Mouse (Mus musculus): ENCODE results near the gene Fcho1. TPM values are rescaled to one million over a fixed set of nuclear protein-coding genes. Genes with fewer than 3 reads are reported as not detected.
"Not testable (repeated sequence)": the region's sequence is repeated elsewhere in the genome, so short reads cannot be mapped to it uniquely, and the experiment has no call there.

Gene Fcho1
- polyA plus RNA-seq, 1 experiment from 2014 or later, result 5.8 TPM

DNA sequence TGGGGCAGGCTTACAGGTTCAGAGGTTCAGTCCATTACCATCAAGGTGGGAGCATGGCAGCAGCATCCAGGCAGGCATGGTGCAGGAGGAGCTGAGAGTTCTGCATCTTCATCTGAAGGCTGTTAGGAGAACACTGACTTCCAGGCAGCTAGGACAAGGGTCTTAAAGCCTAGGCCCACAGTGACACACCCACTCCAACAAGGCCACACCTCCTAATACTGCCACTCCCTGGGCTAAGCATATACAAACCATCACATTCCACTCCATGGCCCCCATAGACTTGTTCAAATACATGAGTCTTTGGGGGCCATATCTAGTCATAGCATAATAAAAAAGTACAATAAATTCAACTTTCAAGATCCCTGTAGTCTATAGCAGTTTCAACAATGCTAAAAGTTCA lies 22.1 kb downstream of the Fcho1 start:
- H3K4me3 ChIP-seq (ENCODE audit: inconsistent target); H3K27ac ChIP-seq; H3K36me3 ChIP-seq (ENCODE audit: inconsistent target); H3K79me2 ChIP-seq (ENCODE audit: inconsistent target): not testable (repeated sequence)

DNA sequence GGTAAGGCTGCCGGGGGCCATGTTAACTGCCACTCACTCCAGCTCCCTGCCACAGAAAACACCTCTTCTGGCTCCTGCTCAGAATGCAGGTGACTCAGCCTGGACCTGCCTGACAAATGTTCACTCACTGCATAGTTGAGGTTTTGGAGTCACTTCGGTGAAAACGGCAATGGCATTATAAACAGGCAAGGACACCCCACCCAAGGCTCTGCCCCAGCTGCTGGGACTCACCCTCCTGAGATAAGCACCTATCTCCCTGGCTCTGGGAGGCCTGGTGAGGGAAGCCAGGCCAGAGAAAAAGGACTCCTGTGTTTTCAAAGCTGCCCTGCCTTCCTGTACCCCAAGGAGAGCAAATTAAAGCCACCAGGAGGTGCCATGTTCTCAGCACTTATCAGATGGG lies 22.6 kb downstream of the Fcho1 start:
- Histone ChIP-seq H3K79me2 (ENCODE audit: inconsistent target) (no peaks in the 10 kb centered on the region), H3K27ac (no peak overlapping the region), H3K36me3 (ENCODE audit: inconsistent target) (no peaks in the 10 kb centered on the region), H3K4me3 (ENCODE audit: inconsistent target) (no peak overlapping the region)
- WGBS (ENCODE audit: missing documents), result 65% methylated on average over 3 of the region's 3 CpGs

DNA sequence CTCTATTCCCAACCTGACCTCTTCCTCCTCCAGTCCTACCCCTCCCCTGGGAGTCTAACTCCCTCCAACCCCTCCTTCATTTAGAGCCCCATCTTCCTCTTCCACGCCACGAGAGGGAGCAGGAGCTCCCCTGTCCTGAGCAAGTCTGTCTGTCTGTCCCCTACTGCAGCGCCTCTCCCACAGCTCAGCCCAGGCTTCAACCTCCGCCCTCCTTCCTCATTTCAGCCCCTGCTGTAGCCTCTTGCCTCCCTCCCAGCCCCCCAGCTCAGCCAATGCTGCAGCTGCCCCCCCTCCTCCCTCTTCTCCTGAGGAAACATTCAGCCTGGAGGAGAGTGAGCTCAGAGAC lies 23.5 kb downstream of the Fcho1 start:
- WGBS (ENCODE audit: missing documents), result 6% methylated on average over 4 of the region's 4 CpGs
- Histone ChIP-seq H3K27ac (no peak overlapping the region), H3K36me3 (ENCODE audit: inconsistent target) (no peaks in the 10 kb centered on the region), H3K79me2 (ENCODE audit: inconsistent target) (no peaks in the 10 kb centered on the region), H3K4me3 (ENCODE audit: inconsistent target) (peak overlapping the region; percentile 84; the same call in 1 of the 2 replicates)

DNA sequence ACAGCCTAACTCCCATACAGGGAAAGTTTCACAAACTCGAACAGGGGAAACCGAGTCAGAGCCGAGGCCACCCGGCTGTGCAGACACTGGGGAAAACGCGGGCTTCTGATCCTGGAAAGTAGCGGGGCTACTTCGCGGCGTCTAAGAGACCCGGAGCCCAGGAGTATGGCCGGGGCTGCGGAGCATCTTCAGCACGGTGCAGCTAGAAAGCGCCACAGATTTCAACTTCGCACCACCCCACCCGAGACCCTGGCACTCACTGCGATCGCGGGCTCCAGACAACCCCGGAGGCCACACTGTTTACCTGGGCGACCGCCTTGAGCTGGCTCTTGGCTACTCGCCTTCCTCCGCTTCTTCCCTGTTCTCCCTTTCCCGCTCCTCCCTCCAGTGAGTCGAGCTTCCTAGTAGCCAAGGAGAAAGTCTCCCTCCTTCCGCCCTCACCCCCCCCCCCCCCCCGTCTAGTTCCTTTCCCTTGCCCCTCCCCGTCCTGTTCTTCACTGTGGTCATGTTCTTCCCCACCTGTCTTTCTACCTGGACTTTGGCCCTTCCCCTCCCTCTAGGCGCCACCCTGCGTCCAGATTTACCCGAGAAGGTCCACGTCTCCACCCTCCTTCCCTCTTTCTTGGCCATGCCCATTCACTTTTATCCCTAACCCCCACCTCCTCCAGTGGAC lies 24.0 kb downstream of the Fcho1 start, which contains the start of gene B3gnt3:
TSS of gene B3gnt3 (minus strand) at position 376 of the 673 bp plus-strand sequence.
- peak within 1 kb of the TSS; percentile 84 for H3K4me3 ChIP-seq (ENCODE audit: inconsistent target)
- no peaks in the 10 kb centered on the region for H3K79me2 ChIP-seq (ENCODE audit: inconsistent target)
- H3K27ac ChIP-seq, result peak within 1 kb of the TSS; percentile 21; the same call in 1 of the 2 replicates
- WGBS (ENCODE audit: missing documents), result 3% methylated on average over 26 of the region's 34 CpGs
- H3K36me3 ChIP-seq (ENCODE audit: inconsistent target), result no peaks in the 10 kb centered on the region

DNA sequence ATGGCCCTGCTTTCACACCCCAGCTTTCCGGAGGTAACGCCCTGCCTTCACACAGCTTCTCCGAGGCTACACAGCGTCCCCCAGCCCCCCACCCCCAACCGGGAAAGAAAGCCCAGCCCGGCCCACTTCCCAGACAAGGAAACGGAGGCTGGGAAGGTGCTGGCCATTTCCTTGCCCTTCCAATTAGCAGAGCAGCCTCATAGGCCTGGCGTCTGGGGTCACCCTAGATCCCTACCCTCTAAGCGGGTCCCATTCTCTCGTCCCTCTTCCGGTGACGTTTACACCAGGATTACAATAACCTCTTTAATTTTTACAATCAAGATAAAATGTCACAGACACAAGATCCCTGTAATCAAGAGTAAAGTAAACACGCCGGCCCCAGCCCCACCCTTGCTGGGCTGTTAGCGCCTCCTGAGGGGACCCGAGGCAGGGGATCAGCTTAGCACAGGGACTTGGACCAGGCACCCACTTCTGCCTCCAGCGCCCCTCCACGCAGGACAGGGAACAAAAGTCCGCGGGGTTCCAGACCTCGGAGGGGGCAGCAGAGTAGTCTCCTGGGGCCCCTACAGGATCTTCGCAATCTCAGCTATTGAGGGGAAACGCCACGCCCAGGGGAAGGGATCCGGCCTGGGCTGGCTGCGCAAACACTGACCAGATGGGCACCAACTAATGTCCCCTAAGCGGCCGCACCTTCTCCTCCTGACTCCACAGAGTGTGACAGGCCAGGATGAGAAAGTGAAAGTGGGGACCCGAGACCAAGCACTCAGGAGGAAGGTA lies 24.8 kb downstream of the Fcho1 start:
- Histone ChIP-seq H3K4me3 (ENCODE audit: inconsistent target) (peak overlapping the region; percentile 84), H3K79me2 (ENCODE audit: inconsistent target) (no peaks in the 10 kb centered on the region), H3K36me3 (ENCODE audit: inconsistent target) (no peaks in the 10 kb centered on the region), H3K27ac (0 out of 2 replicates have a peak overlapping the region, but pooled peaks have one; percentile 21)
- WGBS (ENCODE audit: missing documents), result 29% methylated on average over 27 of the region's 29 CpGs

DNA sequence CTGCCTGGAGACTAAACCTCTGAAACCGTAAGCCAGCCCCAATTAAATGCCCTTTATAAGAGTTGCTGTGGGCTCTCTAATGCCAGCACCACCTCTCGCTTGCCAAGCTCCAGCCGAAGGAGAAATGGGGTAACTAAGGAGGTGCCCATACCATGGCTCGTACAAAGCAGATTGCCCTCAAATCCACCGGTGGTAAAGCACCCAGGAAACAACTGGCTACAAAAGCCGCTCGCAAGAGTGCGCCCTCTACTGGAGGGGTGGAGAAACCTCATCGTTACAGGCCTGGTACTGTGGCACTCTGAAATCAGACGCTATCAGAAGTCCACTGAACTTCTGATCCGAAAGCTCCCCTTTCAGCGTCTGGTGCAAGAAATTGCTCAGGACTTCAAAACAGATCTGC lies 30.1 kb downstream of the Fcho1 start:
- not testable (repeated sequence) for H3K27ac ChIP-seq; H3K4me3 ChIP-seq (ENCODE audit: inconsistent target); H3K79me2 ChIP-seq (ENCODE audit: inconsistent target); H3K36me3 ChIP-seq (ENCODE audit: inconsistent target)
- 77% methylated on average over 12 of the region's 12 CpGs for WGBS (ENCODE audit: missing documents)

DNA sequence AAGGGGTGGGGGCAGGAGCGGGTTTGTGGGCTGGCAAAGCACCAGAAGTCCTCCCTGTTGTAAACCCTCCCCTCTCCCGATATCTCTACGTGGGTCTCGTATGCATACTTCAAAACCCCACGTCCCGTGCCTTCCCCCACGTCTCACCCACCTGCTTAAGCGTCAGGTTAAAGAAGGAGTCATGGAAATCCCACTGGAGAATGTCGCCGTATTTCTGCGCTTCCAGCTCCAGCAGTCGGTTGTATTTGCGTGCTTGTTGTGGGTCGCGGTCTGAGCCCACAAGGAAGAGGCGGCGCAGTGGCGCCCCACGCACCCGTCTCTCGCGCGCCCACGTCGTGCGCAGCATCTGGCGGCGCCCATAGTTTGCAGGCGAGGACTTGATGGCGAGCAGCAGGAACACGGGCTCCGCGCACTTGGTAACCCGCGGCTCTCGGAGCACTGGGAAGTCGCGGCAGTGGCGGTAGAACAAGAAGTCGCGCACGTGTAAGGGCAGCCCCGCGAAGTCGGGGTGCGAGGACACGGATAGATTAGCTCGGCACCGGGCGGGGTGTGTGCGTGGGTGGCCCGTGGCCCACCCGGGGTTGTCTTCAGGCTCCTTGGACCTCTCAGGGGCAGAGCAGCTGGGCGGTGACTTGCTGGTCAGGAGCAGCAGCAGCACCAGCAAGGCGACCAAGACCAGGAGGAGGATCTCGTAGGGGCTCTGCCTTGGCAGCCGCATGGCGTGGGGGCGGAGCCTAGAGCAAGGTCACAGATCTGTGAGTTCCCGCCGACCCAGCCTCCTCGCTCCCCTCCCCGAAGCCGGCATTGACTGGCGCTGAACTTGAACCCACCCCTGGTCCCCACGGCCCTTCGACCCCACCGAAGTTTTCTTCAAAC lies 32.1 kb downstream of the Fcho1 start:
- Histone ChIP-seq H3K4me3 (ENCODE audit: inconsistent target) (no peak overlapping the region), H3K36me3 (ENCODE audit: inconsistent target) (peaks cover 4% of the 10 kb centered on the region; the same call in 1 of the 2 replicates), H3K27ac (no peak overlapping the region), H3K79me2 (ENCODE audit: inconsistent target) (no peaks in the 10 kb centered on the region)
- WGBS (ENCODE audit: missing documents), result 22% methylated on average over 64 of the region's 68 CpGs

DNA sequence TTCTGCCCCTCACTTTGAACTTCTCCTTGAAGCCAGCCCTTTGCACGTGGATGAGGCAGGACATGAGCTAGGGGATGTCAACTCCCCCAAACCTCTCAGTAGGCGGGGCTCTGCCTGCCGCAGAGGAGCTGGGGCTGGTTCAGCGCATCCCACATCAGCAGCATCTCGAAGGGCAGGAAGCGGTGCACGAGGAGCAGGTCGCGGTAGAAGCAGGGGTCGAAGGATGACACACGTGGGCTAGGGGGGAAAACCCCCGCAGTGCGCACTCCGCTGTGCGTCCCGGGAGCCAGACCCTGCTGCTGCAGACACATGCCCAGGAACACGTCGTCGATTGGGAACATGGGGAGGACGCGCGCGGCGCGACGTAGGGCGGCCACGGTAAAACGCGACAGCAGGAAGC lies 33.0 kb downstream of the Fcho1 start:
- Histone ChIP-seq H3K27ac (no peak overlapping the region), H3K4me3 (ENCODE audit: inconsistent target) (no peak overlapping the region), H3K36me3 (ENCODE audit: inconsistent target) (peaks cover 4% of the 10 kb centered on the region; the same call in 1 of the 2 replicates), H3K79me2 (ENCODE audit: inconsistent target) (no peaks in the 10 kb centered on the region)
- WGBS (ENCODE audit: missing documents), result 19% methylated on average over 30 of the region's 30 CpGs

DNA sequence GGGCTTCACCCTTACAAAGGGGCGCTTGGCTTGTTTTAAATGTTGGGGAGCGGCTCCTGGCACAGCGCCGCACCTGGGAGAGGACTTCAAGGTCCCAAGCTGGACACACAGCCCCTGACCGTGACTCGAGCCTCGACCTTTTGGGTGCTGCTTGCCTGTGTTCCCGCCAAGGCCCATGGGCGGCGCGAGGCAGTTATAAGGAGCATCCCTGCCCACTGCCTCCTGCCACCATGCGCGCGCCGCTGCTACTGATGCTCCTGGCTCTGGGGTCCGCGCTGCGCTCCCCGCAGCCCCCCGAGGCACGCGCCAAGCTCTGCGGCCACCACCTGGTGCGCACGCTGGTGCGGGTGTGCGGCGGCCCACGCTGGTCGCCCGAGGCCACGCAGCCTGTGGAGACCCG lies 36.5 kb downstream of the Fcho1 start, which contains the start of gene Insl3:
TSS of gene Insl3 (plus strand) at position 187 of the 400 bp plus-strand sequence.
- 76% methylated on average over 28 of the region's 33 CpGs for WGBS (ENCODE audit: missing documents)
- Histone ChIP-seq H3K4me3 (ENCODE audit: inconsistent target) (no peak within 1 kb of the TSS), H3K79me2 (ENCODE audit: inconsistent target) (no peaks in the 10 kb centered on the region), H3K27ac (no peak within 1 kb of the TSS), H3K36me3 (ENCODE audit: inconsistent target) (peaks cover 10% of the 10 kb centered on the region; the same call in 1 of the 2 replicates)

DNA sequence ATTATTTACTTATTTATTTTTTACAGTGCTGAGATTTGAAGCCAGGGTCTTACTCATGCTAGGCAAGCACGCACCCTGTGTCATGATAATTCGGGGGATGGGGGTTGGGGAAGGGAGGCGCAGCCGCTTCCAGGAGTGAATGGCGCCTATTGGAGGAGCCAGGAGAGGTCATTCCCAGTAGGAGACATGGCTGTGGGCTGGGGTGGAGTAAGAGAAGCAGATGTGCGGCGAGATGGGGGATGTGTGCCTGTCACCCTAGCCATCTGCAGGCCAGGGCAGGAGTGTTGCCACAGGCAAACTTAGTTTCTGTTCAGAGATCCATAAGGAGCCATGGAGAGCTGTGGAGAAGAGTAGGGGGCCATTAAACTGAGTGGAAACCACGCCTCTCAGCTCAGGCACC lies 37.9 kb downstream of the Fcho1 start:
- H3K27ac ChIP-seq, result no peak overlapping the region
- H3K36me3 ChIP-seq (ENCODE audit: inconsistent target), result peaks cover 14% of the 10 kb centered on the region; the same call in 1 of the 2 replicates
- no peaks in the 10 kb centered on the region for H3K79me2 ChIP-seq (ENCODE audit: inconsistent target)
- 94% methylated on average over 8 of the region's 8 CpGs for WGBS (ENCODE audit: missing documents)
- no peak overlapping the region for H3K4me3 ChIP-seq (ENCODE audit: inconsistent target)

DNA sequence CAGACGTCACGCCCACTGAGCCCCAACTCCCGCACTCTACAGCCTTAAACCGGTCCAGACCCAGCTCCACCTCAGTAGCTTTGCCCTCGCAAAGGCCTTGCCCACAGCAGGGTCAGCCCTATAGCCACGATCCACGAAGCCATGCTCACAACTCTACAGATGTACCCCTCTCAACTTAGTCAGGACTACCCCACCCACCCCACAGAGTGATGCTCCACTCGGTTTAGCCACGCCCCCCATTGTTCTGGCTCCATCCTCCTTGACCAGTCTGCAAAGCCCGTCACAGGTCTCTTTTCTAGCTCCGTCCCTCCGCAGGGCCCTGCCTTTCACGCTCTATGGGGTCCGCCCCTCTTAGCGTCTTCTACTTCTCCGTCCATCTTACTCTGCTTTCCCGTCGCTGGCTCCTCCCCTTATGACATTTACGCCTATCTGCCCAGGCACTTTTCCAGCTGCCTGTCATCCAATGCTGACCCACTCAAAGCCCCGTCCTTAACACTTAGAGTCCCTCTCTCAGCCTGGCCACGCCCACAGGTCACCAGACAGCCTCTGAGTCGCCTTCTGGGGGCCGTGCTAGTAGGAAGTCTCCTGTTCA lies 39.3 kb downstream of the Fcho1 start:
- 91% methylated on average over 23 of the region's 23 CpGs for WGBS (ENCODE audit: missing documents)
- H3K4me3 ChIP-seq (ENCODE audit: inconsistent target), result no peak overlapping the region
- H3K27ac ChIP-seq, result no peak overlapping the region
- H3K79me2 ChIP-seq (ENCODE audit: inconsistent target), result no peaks in the 10 kb centered on the region
- peaks cover 23% of the 10 kb centered on the region; the same call in 1 of the 2 replicates for H3K36me3 ChIP-seq (ENCODE audit: inconsistent target)

DNA sequence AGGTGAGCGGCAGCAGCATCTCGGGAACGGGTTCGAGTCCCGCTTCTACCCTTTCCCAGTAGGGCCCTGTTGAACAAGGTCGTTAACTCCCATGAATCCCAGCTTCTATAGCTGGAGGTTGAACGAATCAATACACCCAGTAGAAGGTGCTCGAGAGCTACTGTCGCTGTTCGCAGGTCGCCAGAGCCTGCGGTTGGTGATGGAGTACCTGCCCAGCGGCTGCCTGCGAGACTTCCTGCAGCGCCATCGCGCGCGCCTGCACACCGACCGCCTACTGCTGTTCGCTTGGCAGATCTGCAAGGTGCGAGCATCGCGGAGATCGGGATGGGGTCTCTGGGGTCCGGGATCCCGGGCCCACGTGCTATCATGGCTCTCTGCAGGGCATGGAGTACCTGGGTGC lies 39.9 kb downstream of the Fcho1 start:
- 98% methylated on average over 13 of the region's 29 CpGs for WGBS (ENCODE audit: missing documents)
- no peak overlapping the region for H3K4me3 ChIP-seq (ENCODE audit: inconsistent target)
- peaks cover 28% of the 10 kb centered on the region; the same call in 1 of the 2 replicates for H3K36me3 ChIP-seq (ENCODE audit: inconsistent target)
- H3K27ac ChIP-seq, result no peak overlapping the region
- no peaks in the 10 kb centered on the region for H3K79me2 ChIP-seq (ENCODE audit: inconsistent target)

DNA sequence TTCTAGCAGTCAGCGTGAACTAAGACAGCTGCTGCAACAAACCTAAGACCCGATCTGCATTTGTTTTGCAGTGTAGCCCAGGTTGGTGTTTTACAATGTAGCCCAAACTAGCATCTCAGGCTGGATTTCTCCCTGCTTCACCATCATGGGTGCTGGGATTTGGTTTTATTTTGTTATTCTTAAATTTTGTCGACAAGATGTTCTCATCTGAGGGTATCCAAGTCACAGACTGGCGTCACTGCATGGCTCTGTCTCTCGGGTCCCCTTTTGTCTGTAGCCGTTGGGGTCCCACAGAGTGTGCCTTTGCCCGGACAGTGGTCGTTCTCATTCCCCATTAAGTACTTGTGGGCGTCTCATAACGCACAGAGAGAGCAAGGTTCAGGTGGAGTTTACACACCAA lies 40.8 kb downstream of the Fcho1 start:
- 85% methylated on average over 10 of the region's 10 CpGs for WGBS (ENCODE audit: missing documents)
- Histone ChIP-seq H3K79me2 (ENCODE audit: inconsistent target) (no peaks in the 10 kb centered on the region), H3K27ac (no peak overlapping the region), H3K36me3 (ENCODE audit: inconsistent target) (peaks cover 34% of the 10 kb centered on the region; the same call in 1 of the 2 replicates), H3K4me3 (ENCODE audit: inconsistent target) (no peak overlapping the region)

DNA sequence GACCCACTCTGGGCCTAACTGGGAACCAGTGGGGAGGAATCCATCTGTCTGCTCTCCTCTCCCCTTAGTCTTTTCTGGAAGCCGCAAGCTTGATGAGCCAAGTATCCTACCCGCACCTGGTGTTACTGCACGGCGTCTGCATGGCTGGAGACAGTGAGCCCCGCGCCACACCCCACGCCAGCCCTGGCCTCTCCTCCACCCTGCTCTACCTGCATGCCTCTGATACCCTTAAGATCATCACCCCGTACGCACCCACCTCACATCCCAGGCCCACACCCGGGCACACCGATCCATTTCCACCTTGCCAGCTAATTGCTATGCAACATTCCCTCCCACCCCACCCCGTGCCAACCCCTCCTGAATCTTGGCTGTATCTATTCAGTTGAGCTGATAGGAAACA lies 42.7 kb downstream of the Fcho1 start:
- H3K4me3 ChIP-seq (ENCODE audit: inconsistent target), result no peak overlapping the region
- peaks cover 34% of the 10 kb centered on the region; the same call in 1 of the 2 replicates for H3K36me3 ChIP-seq (ENCODE audit: inconsistent target)
- WGBS (ENCODE audit: missing documents), result 96% methylated on average over 11 of the region's 12 CpGs
- no peaks in the 10 kb centered on the region; the same call in 1 of the 2 replicates for H3K79me2 ChIP-seq (ENCODE audit: inconsistent target)
- H3K27ac ChIP-seq, result no peak overlapping the region
